Mouse (Mus musculus): ENCODE measurements around the gene 0610009B22Rik. TPM values are rescaled to one million over a fixed set of nuclear protein-coding genes. Genes with fewer than 3 reads are reported as not detected.
"Not testable (repeated sequence)": the region's sequence is repeated elsewhere in the genome, so short reads cannot be mapped to it uniquely, and the experiment has no call there.

The 0610009B22Rik gene
- 37.9 and 45.7 TPM in 2 replicates for polyA plus RNA-seq (2011; ENCODE audit: insufficient read depth, insufficient read length, low read depth, missing spikeins)

DNA sequence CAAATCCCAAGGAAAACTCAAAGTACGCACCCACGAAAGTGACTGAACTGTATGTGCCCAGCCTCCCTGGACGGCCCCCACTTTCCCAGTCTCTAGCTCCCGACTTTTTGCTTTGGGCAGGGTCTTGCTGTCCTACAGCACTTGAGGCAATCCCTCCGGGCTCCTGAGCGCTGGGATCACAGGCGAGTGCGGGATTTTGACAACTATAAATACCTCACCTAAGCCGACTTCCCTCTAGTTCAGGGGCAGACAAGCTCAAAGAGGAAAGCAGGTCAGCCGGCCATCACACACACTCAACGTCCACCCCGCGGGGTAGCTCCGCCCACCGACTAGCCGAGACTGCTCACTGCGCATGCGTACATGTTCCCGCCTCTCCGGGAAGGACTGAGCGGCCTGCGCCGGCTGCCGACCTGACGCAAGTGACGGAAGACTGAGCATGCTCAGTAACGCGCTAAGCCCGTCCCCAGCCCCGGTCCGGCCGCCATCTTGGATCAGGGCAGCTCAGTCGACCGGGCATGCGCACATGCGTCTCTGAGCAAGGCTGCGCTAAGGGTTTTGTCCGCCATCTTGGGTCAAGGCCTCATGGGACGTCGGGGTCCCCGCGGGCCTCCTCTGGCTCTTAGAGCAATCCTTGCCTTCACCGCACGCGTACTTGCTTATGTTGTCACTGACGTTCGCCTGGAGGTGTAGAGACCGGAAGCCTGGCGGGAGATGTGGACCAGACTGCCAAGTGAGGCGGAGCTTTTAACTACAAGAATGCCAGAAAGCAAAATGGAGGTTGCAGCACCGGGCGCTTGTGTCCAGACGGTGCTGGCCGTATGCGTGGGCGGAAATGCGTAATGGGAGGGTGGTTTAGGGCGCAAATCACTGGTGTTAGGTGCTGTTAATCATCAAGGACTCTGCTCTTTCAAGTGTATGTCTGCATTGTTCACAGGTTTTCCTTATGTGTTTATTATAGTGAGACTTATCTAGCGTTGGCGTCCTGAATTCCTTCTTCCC is at the start of gene 0610009B22Rik:
0610009B22Rik (minus strand) TSS at position 545 of the 999 bp plus-strand sequence.
- H3K9ac ChIP-seq (ENCODE audit: low read depth, poor library complexity, severe bottlenecking) = peak within 1 kb of the TSS; percentile 83
- H3K9me3 ChIP-seq (replicated peaks; ENCODE audit: control insufficient read depth, insufficient read depth, low read length, poor library complexity, severe bottlenecking) = no peaks in the 10 kb centered on the region
- H3K27me3 ChIP-seq (ENCODE audit: control insufficient read depth, insufficient read depth, low read length, poor library complexity, severe bottlenecking) = no peaks in the 10 kb centered on the region
- H3K27ac ChIP-seq (ENCODE audit: insufficient read depth, low read length) = peak within 1 kb of the TSS; percentile 96
- H3K4me3 ChIP-seq (ENCODE audit: low read depth, low read length) = peak within 1 kb of the TSS; percentile 88
- no peaks in the 10 kb centered on the region for H3K4me1 ChIP-seq (ENCODE audit: control insufficient read depth, insufficient read depth, low read length)
- TF ChIP-seq POLR2A (IDR thresholded peaks at IDR 0.05; ENCODE audit: insufficient read depth, low read length) (peak; percentile 89), CTCF (IDR thresholded peaks at IDR 0.05; ENCODE audit: low read depth, low read length) (no peak), EP300 (IDR thresholded peaks at IDR 0.05; ENCODE audit: insufficient read depth, low read depth, low read length) (peak; percentile 37; the same call in 1 of the 2 replicates)
- peaks cover 8% of the 10 kb centered on the region for H3K36me3 ChIP-seq (ENCODE audit: control insufficient read depth, insufficient read depth, low read length, poor library complexity, severe bottlenecking)

DNA sequence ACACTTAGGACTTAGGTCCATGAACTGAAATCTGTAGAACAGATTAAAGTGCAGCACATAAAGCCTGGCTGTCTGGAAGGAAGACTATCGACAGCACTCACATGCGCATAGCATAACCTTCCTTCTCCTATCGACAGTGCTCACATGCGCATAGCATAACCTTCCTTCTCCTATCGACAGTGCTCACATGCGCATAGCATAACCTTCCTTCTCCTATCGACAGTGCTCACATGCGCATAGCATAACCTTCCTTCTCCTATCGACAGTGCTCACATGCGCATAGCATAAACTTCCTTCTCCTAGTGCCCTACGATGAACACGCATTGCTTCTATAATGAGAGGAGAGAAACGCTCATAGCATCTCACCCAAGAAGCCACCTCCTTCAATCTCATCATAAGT is 45.5 kb upstream of the 0610009B22Rik start:
- H3K9me3 ChIP-seq (replicated peaks; ENCODE audit: control insufficient read depth, insufficient read depth, low read length, poor library complexity, severe bottlenecking); H3K27ac ChIP-seq (ENCODE audit: insufficient read depth, low read length); H3K9ac ChIP-seq (ENCODE audit: low read depth, poor library complexity, severe bottlenecking); H3K27me3 ChIP-seq (ENCODE audit: control insufficient read depth, insufficient read depth, low read length, poor library complexity, severe bottlenecking); H3K4me3 ChIP-seq (ENCODE audit: low read depth, low read length); H3K4me1 ChIP-seq (ENCODE audit: control insufficient read depth, insufficient read depth, low read length): not testable (repeated sequence)
- peak; percentile 77; the same call in 1 of the 2 replicates for TF ChIP-seq EP300 (IDR thresholded peaks at IDR 0.05; ENCODE audit: insufficient read depth, low read depth, low read length)
- peaks cover 22% of the 10 kb centered on the region for H3K36me3 ChIP-seq (ENCODE audit: control insufficient read depth, insufficient read depth, low read length, poor library complexity, severe bottlenecking)

DNA sequence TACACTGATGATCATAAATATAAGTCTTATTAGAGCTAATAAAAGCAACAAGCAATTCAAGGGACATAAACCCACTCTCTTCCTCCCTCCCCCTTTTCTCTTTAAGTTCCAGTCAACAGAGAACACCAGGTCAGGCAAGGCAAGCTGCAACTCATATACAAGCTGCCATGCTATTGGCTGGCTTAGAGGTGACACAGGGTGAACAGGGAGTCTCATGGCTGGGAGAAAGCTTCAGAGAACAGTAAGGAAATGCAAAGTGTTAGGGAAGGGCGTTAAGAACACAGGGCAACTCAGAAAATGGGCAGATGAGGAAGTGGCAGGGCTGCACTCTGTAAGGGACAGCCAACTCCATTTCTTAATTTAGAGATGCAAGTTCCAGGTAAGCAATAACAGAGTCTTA is 44.2 kb upstream of the 0610009B22Rik start:
- Histone ChIP-seq H3K27me3 (ENCODE audit: control insufficient read depth, insufficient read depth, low read length, poor library complexity, severe bottlenecking) (no peaks in the 10 kb centered on the region), H3K27ac (ENCODE audit: insufficient read depth, low read length) (peak overlapping the region; percentile 54), H3K4me3 (ENCODE audit: low read depth, low read length) (no peak overlapping the region), H3K9me3 (replicated peaks; ENCODE audit: control insufficient read depth, insufficient read depth, low read length, poor library complexity, severe bottlenecking) (no peaks in the 10 kb centered on the region), H3K36me3 (ENCODE audit: control insufficient read depth, insufficient read depth, low read length, poor library complexity, severe bottlenecking) (peaks cover 23% of the 10 kb centered on the region), H3K4me1 (ENCODE audit: control insufficient read depth, insufficient read depth, low read length) (peaks cover 5% of the 10 kb centered on the region), H3K9ac (ENCODE audit: low read depth, poor library complexity, severe bottlenecking) (no peak overlapping the region)
- TF ChIP-seq CTCF (IDR thresholded peaks at IDR 0.05; ENCODE audit: low read depth, low read length) (no peak), POLR2A (IDR thresholded peaks at IDR 0.05; ENCODE audit: insufficient read depth, low read length) (no peak), EP300 (IDR thresholded peaks at IDR 0.05; ENCODE audit: insufficient read depth, low read depth, low read length) (no peak)

DNA sequence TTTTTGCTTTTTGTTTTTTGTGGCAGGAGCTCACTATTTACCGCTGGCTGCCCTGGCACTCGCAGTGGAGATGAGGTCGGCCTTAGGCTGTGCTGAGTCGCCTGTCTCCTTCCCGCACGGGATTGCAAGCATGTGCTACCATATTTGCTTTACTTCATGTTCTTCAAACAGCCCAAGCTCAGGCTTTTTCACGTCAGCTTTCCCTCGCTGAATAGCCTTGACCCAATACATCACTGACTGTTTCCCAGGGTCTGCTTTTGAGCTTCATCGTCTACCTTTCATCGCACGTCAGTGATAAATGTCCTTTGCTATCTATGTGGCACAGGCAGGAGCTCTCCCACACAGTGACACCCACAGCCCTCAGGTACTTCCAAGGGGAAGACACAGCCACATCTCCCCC is 32.4 kb upstream of the 0610009B22Rik start:
- no peaks in the 10 kb centered on the region for H3K4me1 ChIP-seq (ENCODE audit: control insufficient read depth, insufficient read depth, low read length)

DNA sequence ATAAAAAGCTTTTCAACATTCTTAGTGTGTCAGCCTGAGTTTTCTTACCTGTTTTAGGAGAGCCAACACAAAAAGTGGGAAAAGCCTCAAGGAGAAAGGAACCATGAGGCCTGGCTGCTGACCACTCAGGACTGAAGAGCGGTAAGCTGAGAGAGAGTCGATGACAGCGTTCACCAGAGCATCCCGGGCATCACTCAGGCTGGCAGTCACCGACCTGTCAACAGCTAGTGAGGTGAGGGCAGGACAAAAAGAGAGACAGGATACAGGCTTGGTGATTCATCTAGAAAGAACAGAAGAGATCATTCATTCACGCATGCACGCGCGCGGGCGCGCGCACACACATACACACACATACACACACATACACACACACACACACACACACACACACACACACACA is 18.4 kb upstream of the 0610009B22Rik start:
- Histone ChIP-seq H3K9ac (ENCODE audit: low read depth, poor library complexity, severe bottlenecking) (no peak overlapping the region), H3K27ac (ENCODE audit: insufficient read depth, low read length) (no peak overlapping the region), H3K9me3 (replicated peaks; ENCODE audit: control insufficient read depth, insufficient read depth, low read length, poor library complexity, severe bottlenecking) (no peaks in the 10 kb centered on the region), H3K27me3 (ENCODE audit: control insufficient read depth, insufficient read depth, low read length, poor library complexity, severe bottlenecking) (no peaks in the 10 kb centered on the region), H3K36me3 (ENCODE audit: control insufficient read depth, insufficient read depth, low read length, poor library complexity, severe bottlenecking) (peaks cover 18% of the 10 kb centered on the region), H3K4me1 (ENCODE audit: control insufficient read depth, insufficient read depth, low read length) (no peaks in the 10 kb centered on the region), H3K4me3 (ENCODE audit: low read depth, low read length) (no peak overlapping the region)
- no peak for TF ChIP-seq POLR2A (IDR thresholded peaks at IDR 0.05; ENCODE audit: insufficient read depth, low read length)
- no peak for TF ChIP-seq CTCF (IDR thresholded peaks at IDR 0.05; ENCODE audit: low read depth, low read length)
- no peak for TF ChIP-seq EP300 (IDR thresholded peaks at IDR 0.05; ENCODE audit: insufficient read depth, low read depth, low read length)

More for the DNA sequence above, 32.4 kb upstream of the 0610009B22Rik start:
- Histone ChIP-seq H3K4me3 (ENCODE audit: low read depth, low read length) (no peak overlapping the region), H3K9ac (ENCODE audit: low read depth, poor library complexity, severe bottlenecking) (no peak overlapping the region), H3K9me3 (replicated peaks; ENCODE audit: control insufficient read depth, insufficient read depth, low read length, poor library complexity, severe bottlenecking) (no peaks in the 10 kb centered on the region), H3K36me3 (ENCODE audit: control insufficient read depth, insufficient read depth, low read length, poor library complexity, severe bottlenecking) (peaks cover 15% of the 10 kb centered on the region), H3K27ac (ENCODE audit: insufficient read depth, low read length) (no peak overlapping the region), H3K27me3 (ENCODE audit: control insufficient read depth, insufficient read depth, low read length, poor library complexity, severe bottlenecking) (no peaks in the 10 kb centered on the region)
- TF ChIP-seq EP300 (IDR thresholded peaks at IDR 0.05; ENCODE audit: insufficient read depth, low read depth, low read length) (no peak), POLR2A (IDR thresholded peaks at IDR 0.05; ENCODE audit: insufficient read depth, low read length) (no peak), CTCF (IDR thresholded peaks at IDR 0.05; ENCODE audit: low read depth, low read length) (no peak)

DNA sequence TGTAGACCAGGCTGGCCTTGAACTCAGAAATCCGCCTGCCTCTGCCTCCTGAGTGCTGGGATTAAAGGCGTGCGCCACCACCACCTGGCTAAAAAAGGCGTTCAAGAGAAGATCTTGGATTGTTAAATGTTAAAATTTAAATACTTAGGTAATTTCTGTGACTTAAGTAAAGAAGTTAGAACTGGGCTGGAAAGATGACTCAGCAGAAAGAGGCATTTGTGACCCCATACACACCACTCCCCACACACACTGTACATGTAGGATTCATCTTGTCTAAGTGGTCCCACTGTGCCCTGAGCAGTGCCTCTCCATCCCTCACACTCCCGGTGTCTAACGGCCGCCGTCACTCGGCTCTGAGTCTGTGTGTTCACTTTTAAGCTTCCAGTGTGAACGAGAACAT is 17.8 kb upstream of the 0610009B22Rik start:
- H3K9ac ChIP-seq (ENCODE audit: low read depth, poor library complexity, severe bottlenecking) = no peak overlapping the region
- peaks cover 17% of the 10 kb centered on the region for H3K36me3 ChIP-seq (ENCODE audit: control insufficient read depth, insufficient read depth, low read length, poor library complexity, severe bottlenecking)
- H3K9me3 ChIP-seq (replicated peaks; ENCODE audit: control insufficient read depth, insufficient read depth, low read length, poor library complexity, severe bottlenecking) = no peaks in the 10 kb centered on the region
- no peaks in the 10 kb centered on the region for H3K27me3 ChIP-seq (ENCODE audit: control insufficient read depth, insufficient read depth, low read length, poor library complexity, severe bottlenecking)
- H3K4me1 ChIP-seq (ENCODE audit: control insufficient read depth, insufficient read depth, low read length) = no peaks in the 10 kb centered on the region
- TF ChIP-seq POLR2A (IDR thresholded peaks at IDR 0.05; ENCODE audit: insufficient read depth, low read length) = no peak
- TF ChIP-seq CTCF (IDR thresholded peaks at IDR 0.05; ENCODE audit: low read depth, low read length) = no peak
- no peak for TF ChIP-seq EP300 (IDR thresholded peaks at IDR 0.05; ENCODE audit: insufficient read depth, low read depth, low read length)
- no peak overlapping the region for H3K27ac ChIP-seq (ENCODE audit: insufficient read depth, low read length)
- no peak overlapping the region for H3K4me3 ChIP-seq (ENCODE audit: low read depth, low read length)

Data from ES-Bruce4 (cell line).